Mouse (Mus musculus) E14TG2a.4 (cell line): ENCODE results near the gene Tex44.
A peak's percentile ranks its signal among the peaks of the same experiment; 100 is the strongest.

Source experiments
- H3K27me3 ChIP-seq: 2 replicates; pipeline ENCODE4 v1.6.1; 2014; ENCODE audit warnings: low read length, control low read depth; ENCODE audit not compliant: insufficient read depth
- H3K36me3 ChIP-seq: 2 replicates; pipeline ENCODE4 v1.6.1; 2014; ENCODE audit warnings: low read length, control low read depth; ENCODE audit not compliant: insufficient read depth
- H3K4me1 ChIP-seq: replicated peaks from 2 replicates; pipeline ENCODE4 v1.6.1; 2014; ENCODE audit warnings: low read depth, low read length, control low read depth
- H3K4me3 ChIP-seq: replicated peaks from 2 replicates; pipeline ENCODE4 v1.5.1; 2014; ENCODE audit warnings: mild to moderate bottlenecking, low read length
- H3K9me3 ChIP-seq: 2 replicates; pipeline ENCODE4 v1.6.1; 2014; ENCODE audit warnings: low read length, control low read depth
- CTCF ChIP-seq: conservative IDR thresholded peaks from 2 replicates; pipeline ENCODE4 v1.5.1; 2014; ENCODE audit warnings: low read length
- NANOG ChIP-seq: IDR thresholded peaks from 2 replicates; pipeline ENCODE4 v1.6.1; 2014; ENCODE audit warnings: borderline replicate concordance, low read length, mixed read lengths
- POU5F1 ChIP-seq: IDR thresholded peaks from 2 replicates; pipeline ENCODE4 v1.6.1; 2014; ENCODE audit warnings: low read length, borderline replicate concordance

The Tex44 gene

GRCm38 (mm10) chr1:86409476-86409875, 16.7 kb upstream of the Tex44 start:
- no peaks in the 10 kb centered on the region for H3K36me3 ChIP-seq
- TF ChIP-seq CTCF, result no peak
- no peak for TF ChIP-seq POU5F1
- no peak for TF ChIP-seq NANOG
- peaks cover 10% of the 10 kb centered on the region for H3K4me1 ChIP-seq
- H3K27me3 ChIP-seq, result no peaks in the 10 kb centered on the region
- no peak overlapping the region for H3K4me3 ChIP-seq
- H3K9me3 ChIP-seq, result no peaks in the 10 kb centered on the region

DNA sequence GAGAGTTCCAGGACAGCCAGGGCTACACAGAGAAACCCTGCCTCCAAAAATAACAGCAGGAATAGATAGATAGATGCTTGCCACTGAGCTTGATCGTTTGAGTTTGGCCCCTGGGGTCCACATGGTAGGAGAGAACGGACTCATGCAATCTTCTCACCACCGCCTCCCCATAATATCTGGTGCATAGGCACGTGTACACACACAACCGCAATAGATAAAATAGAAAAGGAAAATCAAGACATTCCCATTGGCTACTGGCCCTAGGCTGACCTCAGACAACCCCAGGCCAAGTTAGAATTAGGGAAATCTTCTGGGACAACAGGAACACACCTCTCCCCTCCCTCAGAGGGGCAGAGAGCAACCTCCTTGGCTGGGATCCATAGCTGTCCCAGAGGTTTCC, 11.4 kb upstream of the Tex44 start:
- Histone ChIP-seq H3K9me3 (no peaks in the 10 kb centered on the region), H3K4me1 (peaks cover 18% of the 10 kb centered on the region), H3K4me3 (no peak overlapping the region)

GRCm38 (mm10) chr1:86415144-86415543, 11.0 kb upstream of the Tex44 start:
- Histone ChIP-seq H3K36me3 (no peaks in the 10 kb centered on the region), H3K9me3 (no peaks in the 10 kb centered on the region), H3K4me1 (peaks cover 22% of the 10 kb centered on the region), H3K4me3 (no peak overlapping the region), H3K27me3 (no peaks in the 10 kb centered on the region)
- TF ChIP-seq CTCF (no peak), POU5F1 (no peak), NANOG (no peak)

More for the DNA sequence above, 11.4 kb upstream of the Tex44 start:
- Histone ChIP-seq H3K36me3 (no peaks in the 10 kb centered on the region), H3K27me3 (no peaks in the 10 kb centered on the region)
- no peak for TF ChIP-seq CTCF
- TF ChIP-seq POU5F1, result no peak

GRCm38 (mm10) chr1:86415612-86416184, 10.4 kb upstream of the Tex44 start:
- TF ChIP-seq CTCF (0 out of 2 replicates have a peak, but pooled peaks have one; percentile 36), NANOG (no peak), POU5F1 (no peak)
- Histone ChIP-seq H3K36me3 (no peaks in the 10 kb centered on the region), H3K9me3 (no peaks in the 10 kb centered on the region), H3K4me3 (no peak overlapping the region), H3K27me3 (no peaks in the 10 kb centered on the region), H3K4me1 (peaks cover 27% of the 10 kb centered on the region)

GRCm38 (mm10) chr1:86416321-86416720, 9.8 kb upstream of the Tex44 start:
- Histone ChIP-seq H3K9me3 (no peaks in the 10 kb centered on the region), H3K4me3 (no peak overlapping the region), H3K27me3 (no peaks in the 10 kb centered on the region), H3K4me1 (peaks cover 34% of the 10 kb centered on the region), H3K36me3 (no peaks in the 10 kb centered on the region)
- no peak for TF ChIP-seq POU5F1
- no peak for TF ChIP-seq NANOG
- peak; percentile 69 for TF ChIP-seq CTCF

GRCm38 (mm10) chr1:86421007-86421406, 5.1 kb upstream of the Tex44 start:
- Histone ChIP-seq H3K9me3 (no peaks in the 10 kb centered on the region), H3K27me3 (no peaks in the 10 kb centered on the region)
- no peak for TF ChIP-seq POU5F1

DNA sequence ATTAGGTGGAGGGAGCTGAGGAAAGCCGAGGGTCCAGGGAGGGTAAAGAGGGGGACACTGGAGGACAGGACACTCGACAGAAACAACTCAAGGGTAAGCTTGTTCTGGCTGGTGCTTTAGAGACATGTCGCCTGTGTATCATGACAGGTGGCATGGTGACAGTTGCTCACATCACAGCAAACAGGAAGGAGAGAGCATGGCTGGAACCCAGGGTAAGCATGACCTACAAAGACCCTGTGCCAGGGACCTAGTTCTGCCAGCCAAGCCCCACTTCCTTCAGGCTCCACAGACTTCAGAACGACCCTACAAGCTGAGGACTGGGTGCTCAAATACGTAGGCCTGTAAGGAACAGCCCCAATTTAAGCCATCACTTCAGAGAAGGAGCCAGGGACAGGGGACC, 2.2 kb upstream of the Tex44 start:
- no peaks in the 10 kb centered on the region for H3K9me3 ChIP-seq
- H3K36me3 ChIP-seq, result no peaks in the 10 kb centered on the region
- H3K4me1 ChIP-seq, result peaks cover 58% of the 10 kb centered on the region
- H3K4me3 ChIP-seq, result no peak overlapping the region
- TF ChIP-seq POU5F1 (no peak), CTCF (no peak), NANOG (no peak)
- H3K27me3 ChIP-seq, result no peaks in the 10 kb centered on the region; the same call in 1 of the 2 replicates

More at GRCm38 (mm10) chr1:86421007-86421406, 5.1 kb upstream of the Tex44 start:
- Histone ChIP-seq H3K4me1 (peaks cover 53% of the 10 kb centered on the region), H3K4me3 (peak overlapping the region; percentile 21; the same call in 1 of the 2 replicates), H3K36me3 (no peaks in the 10 kb centered on the region)

- no peak for TF ChIP-seq CTCF
- no peak for TF ChIP-seq POU5F1
- TF ChIP-seq NANOG, result no peak
- Histone ChIP-seq H3K27me3 (no peaks in the 10 kb centered on the region; the same call in 1 of the 2 replicates), H3K9me3 (no peaks in the 10 kb centered on the region)
These were observed 1.8 kb upstream of the Tex44 start for GRCm38 (mm10) chr1:86424336-86424735.

More at GRCm38 (mm10) chr1:86424336-86424735, 1.8 kb upstream of the Tex44 start:
- no peaks in the 10 kb centered on the region for H3K36me3 ChIP-seq
- peaks cover 59% of the 10 kb centered on the region for H3K4me1 ChIP-seq
- no peak overlapping the region for H3K4me3 ChIP-seq
